Mouse (Mus musculus) lung, embryonic 16.5 days (tissue): ENCODE data around the gene Acyp1. TPM values are rescaled to one million over a fixed set of nuclear protein-coding genes. Genes with fewer than 3 reads are reported as not detected.

Experiments used
- ATAC-seq: fragments of 200-750 bp; cut with Nextera tagmentation; 2 replicates; pipeline ENCODE4 v1.8.0; 2017; ENCODE audit warnings: low read depth, mild to moderate bottlenecking, moderate library complexity
- H3K27ac ChIP-seq: fragments of 300-500 bp; sonication (generic); 2 replicates; pipeline ENCODE4 v1.5.1; 2014; ENCODE audit warnings: mild to moderate bottlenecking, control low read depth, low read length
- H3K27me3 ChIP-seq: fragments of 300-500 bp; sonication (generic); 2 replicates; pipeline ENCODE4 v1.6.1; 2014; ENCODE audit warnings: low read depth, low read length, mixed read lengths; ENCODE audit not compliant: control insufficient read depth, insufficient read depth
- H3K36me3 ChIP-seq: fragments of 300-500 bp; sonication (generic); 2 replicates; pipeline ENCODE4 v1.6.1; 2014; ENCODE audit warnings: low read length; ENCODE audit not compliant: control insufficient read depth, insufficient read depth
- H3K4me1 ChIP-seq: fragments of 300-500 bp; sonication (generic); replicated peaks from 2 replicates; pipeline ENCODE4 v1.6.1; 2014; ENCODE audit warnings: low read length, mixed read lengths; ENCODE audit not compliant: control insufficient read depth, insufficient read depth
- H3K4me2 ChIP-seq: fragments of 300-500 bp; sonication (generic); 2 replicates; pipeline ENCODE4 v1.6.1; 2014; ENCODE audit warnings: low read depth, low read length, control low read depth
- H3K4me3 ChIP-seq: fragments of 300-500 bp; sonication (generic); 2 replicates; pipeline ENCODE4 v1.5.1; 2014; ENCODE audit warnings: mild to moderate bottlenecking, low read length, control low read depth
- H3K9ac ChIP-seq: fragments of 300-500 bp; sonication (generic); 2 replicates; pipeline ENCODE4 v1.6.1; 2014; ENCODE audit warnings: low read length, control low read depth
- H3K9me3 ChIP-seq: fragments of 300-500 bp; sonication (generic); 2 replicates; pipeline ENCODE4 v1.6.1; 2016; ENCODE audit warnings: low read length; ENCODE audit not compliant: control insufficient read depth
- WGBS: fragments of 180-500 bp; shearing (Covaris S2); extraction: QIAGEN DNeasy Blood & Tissue Kit; methylation state at CpG from one replicate; pipeline ENCODE4 v1.1.7; 2014; 5-methylcytosine and 5-hydroxymethylcytosine counted together
- microRNA-seq: library from miRNA; unstranded; fragments of <30 nt; microRNA quantifications from one replicate; pipeline ENCODE4, GENCODE M21; 2016
- polyA plus RNA-seq: library from polyadenylated mRNA; unstranded; fragments of >200 nt; fragmentation: Nextera tagmentation; extraction: Ambion mirVana; gene quantifications from 2 replicates; pipeline ENCODE4 v1.2.1, GENCODE M21; 2015

Acyp1 gene
- polyA plus RNA-seq, 1 experiment from 2014 or later: 70.2 TPM

DNA sequence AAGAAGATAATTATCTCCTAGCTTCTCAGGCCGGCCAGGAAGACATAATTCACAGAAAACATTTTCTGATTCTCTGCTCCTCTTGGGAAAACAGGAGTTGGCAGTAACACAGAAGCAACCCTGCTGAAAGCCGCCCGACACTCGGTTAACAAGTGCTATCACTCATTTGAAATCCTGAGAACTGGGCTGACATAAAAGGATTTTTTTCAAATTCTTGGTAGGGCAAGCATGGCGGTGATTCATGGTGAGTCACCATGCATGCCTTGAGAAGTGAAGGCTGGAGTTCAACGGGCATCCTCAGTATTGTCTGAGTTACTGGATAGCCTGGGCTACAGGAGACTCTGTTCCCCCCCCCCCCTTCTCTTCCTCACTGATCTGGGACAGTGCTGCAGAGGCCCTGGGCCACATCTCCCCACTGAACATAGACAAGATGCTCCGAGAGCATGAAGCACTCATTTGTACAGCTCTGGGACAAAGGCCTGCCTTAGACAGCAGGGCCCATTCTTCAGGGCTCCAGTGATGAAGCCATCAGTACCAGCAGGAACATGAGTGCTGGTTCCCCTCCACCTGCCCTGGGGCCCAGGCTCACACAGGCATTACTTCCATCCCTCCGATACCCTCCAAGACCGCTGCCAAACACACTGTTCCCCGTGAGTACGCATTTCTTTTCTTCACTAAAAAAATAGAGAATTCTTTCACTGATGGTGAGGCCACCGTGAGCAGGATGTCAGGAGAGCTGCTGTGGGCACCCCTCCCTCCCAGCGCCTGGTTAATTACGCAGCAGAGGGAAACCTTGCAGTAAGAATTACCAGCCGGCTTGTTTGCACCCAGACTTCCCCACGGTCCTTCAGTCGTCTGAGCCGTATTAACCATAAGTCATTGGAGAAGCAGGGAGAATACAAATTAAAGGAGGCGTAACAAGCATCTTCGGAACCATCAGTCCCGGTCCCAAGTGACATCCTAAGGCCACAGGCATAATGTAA, 54.6 kb downstream of the Acyp1 start:
- 77% methylated on average over 21 of the region's 21 CpGs for WGBS
- no peak overlapping the region for H3K4me3 ChIP-seq
- no peak overlapping the region for H3K27ac ChIP-seq
- no peak overlapping the region for H3K9ac ChIP-seq
- peaks cover 4% of the 10 kb centered on the region; the same call in 1 of the 2 replicates for H3K36me3 ChIP-seq
- no peak overlapping the region for H3K4me2 ChIP-seq
- no peak for ATAC-seq
- no peaks in the 10 kb centered on the region for H3K9me3 ChIP-seq
- no peaks in the 10 kb centered on the region for H3K4me1 ChIP-seq
- no peaks in the 10 kb centered on the region for H3K27me3 ChIP-seq

DNA sequence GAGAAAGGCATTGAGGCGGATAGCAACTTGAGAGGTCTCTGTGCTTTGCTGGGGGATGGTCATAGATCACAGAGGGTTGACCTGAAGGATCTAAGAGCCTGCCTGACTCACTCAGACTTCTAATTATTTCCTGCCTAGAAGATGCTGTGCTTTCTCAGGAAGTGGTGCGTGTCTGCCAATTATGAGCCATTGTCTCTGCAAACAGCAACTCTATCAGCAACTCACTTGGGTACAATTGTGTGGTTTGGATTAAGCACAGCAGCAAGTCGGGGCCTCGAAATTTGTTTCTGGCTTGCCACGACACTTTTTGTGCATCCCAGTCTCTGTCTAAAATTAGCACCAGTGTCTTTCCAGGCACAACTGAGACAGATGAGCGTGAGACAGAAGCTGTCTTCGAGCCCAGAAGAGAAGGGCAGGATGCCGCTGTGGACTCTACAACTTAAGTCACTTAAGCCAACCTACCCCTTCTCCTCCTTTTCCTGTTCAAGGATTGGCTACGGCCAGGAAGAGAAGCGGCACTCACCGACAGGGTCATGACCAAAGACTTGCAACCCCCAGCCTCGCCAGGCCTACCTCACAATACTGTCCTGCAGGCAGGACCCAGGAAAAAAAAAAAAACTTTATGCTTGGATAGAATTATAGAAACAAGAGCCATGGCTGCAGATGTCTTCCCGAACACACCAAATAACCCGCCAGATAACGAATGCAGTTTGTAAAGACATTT, 60.2 kb downstream of the Acyp1 start:
- no peaks in the 10 kb centered on the region for H3K9me3 ChIP-seq
- peak overlapping the region; percentile 7; the same call in 1 of the 2 replicates for H3K27ac ChIP-seq
- no peak overlapping the region for H3K4me2 ChIP-seq
- no peaks in the 10 kb centered on the region for H3K27me3 ChIP-seq
- no peak overlapping the region for H3K9ac ChIP-seq
- no peak overlapping the region for H3K4me3 ChIP-seq
- 0 out of 2 replicates have a peak, but pooled peaks have one; percentile 31 for ATAC-seq
- 56% methylated on average over 15 of the region's 15 CpGs for whole genome bisulfite sequencing
- H3K36me3 ChIP-seq: peaks cover 28% of the 10 kb centered on the region
- no peaks in the 10 kb centered on the region for H3K4me1 ChIP-seq

DNA sequence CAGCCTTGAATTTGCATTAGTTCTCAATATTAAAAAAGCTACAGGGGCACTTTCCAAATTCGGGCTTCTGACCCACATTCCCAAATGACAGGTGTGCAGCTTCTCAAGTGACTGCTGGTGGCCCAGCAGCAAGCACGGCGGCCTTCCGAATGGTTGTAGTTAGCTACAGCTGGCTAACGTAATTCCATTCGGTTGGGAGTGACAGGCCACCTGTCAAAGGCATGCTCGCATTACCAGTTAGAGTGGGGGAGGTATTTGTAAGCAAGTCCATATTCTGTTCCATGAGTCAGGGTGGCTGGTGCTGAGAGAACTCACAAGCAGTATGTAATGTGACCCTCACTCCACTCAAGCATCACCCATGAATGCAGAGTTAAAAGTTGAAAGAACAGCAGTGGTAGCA, 61.0 kb downstream of the Acyp1 start:
- Histone ChIP-seq H3K9me3 (no peaks in the 10 kb centered on the region), H3K27me3 (no peaks in the 10 kb centered on the region), H3K4me2 (no peak overlapping the region), H3K4me3 (no peak overlapping the region), H3K36me3 (peaks cover 36% of the 10 kb centered on the region), H3K27ac (no peak overlapping the region), H3K4me1 (no peaks in the 10 kb centered on the region), H3K9ac (no peak overlapping the region)
- ATAC-seq: 0 out of 2 replicates have a peak, but pooled peaks have one; percentile 15
- WGBS: 56% methylated on average over 7 of the region's 7 CpGs

Small RNA genes lying within 50 kb of the gene (microRNA-seq; reads per million reads assigned to microRNA genes)
- not detected for gene Mir6938

Other genes starting within 250 kb of the Acyp1 start
- gene Prox2, start 177.7 kb downstream of the Acyp1 start, polyA plus RNA-seq: 6.3 and 6.4 TPM in 2 replicates
- gene Dlst, start 177.6 kb downstream of the Acyp1 start, polyA plus RNA-seq: 110 TPM in 2 replicates
- gene Rps6kl1, start 137.2 kb downstream of the Acyp1 start, polyA plus RNA-seq: 0.94 and 1.6 TPM in 2 replicates
- gene Pgf, start 110.6 kb downstream of the Acyp1 start, polyA plus RNA-seq: 9.7 and 9.9 TPM in 2 replicates
- gene Eif2b2, start 69.0 kb downstream of the Acyp1 start, polyA plus RNA-seq: 83.3 and 86.6 TPM in 2 replicates
- 8.5 and 9.0 TPM in 2 replicates for gene Mlh3, start 17.8 kb downstream of the Acyp1 start, polyA plus RNA-seq
- gene Zc2hc1c, start 153 bp upstream of the Acyp1 start, polyA plus RNA-seq: 2.5 and 2.9 TPM in 2 replicates
- gene Nek9, start 50.9 kb upstream of the Acyp1 start, polyA plus RNA-seq: 20.7 and 20.9 TPM in 2 replicates
- 332 and 342 TPM in 2 replicates for gene Tmed10, start 86.4 kb upstream of the Acyp1 start, polyA plus RNA-seq
- 6.8 and 7.9 TPM in 2 replicates for gene Fos, start 185.5 kb upstream of the Acyp1 start, polyA plus RNA-seq